In the genomic region with DNA sequence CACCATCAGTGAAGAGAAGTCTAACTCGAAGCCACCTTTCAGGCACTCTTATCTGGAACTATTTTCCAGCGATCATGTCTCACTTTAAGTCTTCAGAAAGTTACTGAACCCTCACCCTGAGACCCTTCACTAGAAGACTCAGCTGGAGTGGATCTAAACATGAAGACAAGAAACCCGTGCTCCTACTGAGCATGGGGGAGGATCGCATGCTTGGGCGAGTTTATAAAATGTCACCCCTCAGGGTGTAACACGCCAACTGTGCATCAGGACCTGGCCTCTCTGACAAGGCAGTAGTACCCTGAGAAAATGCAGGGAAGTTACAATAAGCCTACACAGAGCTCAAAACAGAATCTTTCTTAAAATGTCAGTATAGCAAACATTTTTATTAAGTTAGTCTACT, we compare ENCODE assay signal across 21 mouse cellular contexts.
DNase-seq lines count a peak whose midpoint lies in the region; ATAC-seq and TF ChIP-seq lines count a peak whose summit lies in the region.
"Had no signal": no experiment of that assay in that cellular context is flagged by ENCODE, and none has a peak within 500 bp of the region (broad histone marks: within the 10 kb centered on the region; RNA-seq: fewer than 3 reads in every experiment).

No protein-coding gene starts in this region.

- no peaks in the 10 kb centered on the region for H3K36me3 ChIP-seq in forebrain, embryonic 12.5 days (replicated peaks)
- H3K36me3 ChIP-seq in forebrain, postnatal 0 days (ENCODE audit: insufficient read depth): no peaks in the 10 kb centered on the region
- H3K36me3 ChIP-seq in kidney, embryonic 14.5 days (ENCODE audit: control insufficient read depth, insufficient read depth, low read length): no peaks in the 10 kb centered on the region
- H3K36me3 ChIP-seq: hindbrain, embryonic 12.5 days; liver, embryonic 13.5 days; midbrain, embryonic 15.5 days; neural tube, embryonic 12.5 days had no signal

- H3K4me1 ChIP-seq in forebrain, embryonic 12.5 days: peaks cover 13% of the 10 kb centered on the region
- no peaks in the 10 kb centered on the region for H3K4me1 ChIP-seq in forebrain, postnatal 0 days (ENCODE audit: insufficient read depth)
- peaks cover 15% of the 10 kb centered on the region; the same call in 1 of the 2 replicates for H3K4me1 ChIP-seq in kidney, embryonic 14.5 days (ENCODE audit: control insufficient read depth, insufficient read depth, low read length)
- H3K4me1 ChIP-seq: midbrain, embryonic 15.5 days had no signal

- no peaks in the 10 kb centered on the region for H3K27me3 ChIP-seq in forebrain, embryonic 12.5 days
- H3K27me3 ChIP-seq in forebrain, postnatal 0 days (ENCODE audit: insufficient read depth, low read length): no peaks in the 10 kb centered on the region
- no peaks in the 10 kb centered on the region for H3K27me3 ChIP-seq in kidney, embryonic 14.5 days (ENCODE audit: control insufficient read depth, insufficient read depth, low read length)
- H3K27me3 ChIP-seq: hindbrain, embryonic 12.5 days; liver, embryonic 13.5 days; midbrain, embryonic 15.5 days; neural tube, embryonic 12.5 days had no signal

- H3K4me2 ChIP-seq in forebrain, embryonic 12.5 days: no peak overlapping the region
- no peak overlapping the region for H3K4me2 ChIP-seq in forebrain, postnatal 0 days (ENCODE audit: low read depth)
- no peak overlapping the region for H3K4me2 ChIP-seq in kidney, embryonic 14.5 days (replicated peaks; ENCODE audit: low read depth, low read length)
- H3K4me2 ChIP-seq: hindbrain, embryonic 12.5 days; liver, embryonic 13.5 days; midbrain, embryonic 15.5 days; neural tube, embryonic 12.5 days had no signal

- H3K4me3 ChIP-seq in forebrain, embryonic 12.5 days (replicated peaks): no peak overlapping the region
- H3K4me3 ChIP-seq in forebrain, postnatal 0 days (ENCODE audit: low read depth, low read length): no peak overlapping the region
- H3K4me3 ChIP-seq in kidney, embryonic 14.5 days (ENCODE audit: low read length): no peak overlapping the region
- H3K4me3 ChIP-seq: erythroblast, embryonic 14.5 days; heart, adult 2 months; hindbrain, embryonic 12.5 days; left cerebral cortex, adult 2 months; liver, embryonic 13.5 days; megakaryocyte, embryonic 14.5 days; midbrain, embryonic 15.5 days; neural tube, embryonic 12.5 days had no signal

- no peak for TF ChIP-seq CTCF in forebrain, postnatal 0 days (IDR thresholded peaks at IDR 0.05; ENCODE audit: low read depth)

- 45% methylated on average over 6 of the region's 6 CpGs for WGBS in forebrain, embryonic 12.5 days
- 49% methylated on average over 6 of the region's 6 CpGs for WGBS in forebrain, postnatal 0 days
- WGBS in kidney, embryonic 14.5 days: 29% methylated on average over 6 of the region's 6 CpGs

- H3K9me3 ChIP-seq in forebrain, embryonic 12.5 days: no peaks in the 10 kb centered on the region
- H3K9me3 ChIP-seq in forebrain, postnatal 0 days (ENCODE audit: low read length): no peaks in the 10 kb centered on the region
- H3K9me3 ChIP-seq in kidney, embryonic 14.5 days (ENCODE audit: control insufficient read depth, low read length): no peaks in the 10 kb centered on the region
- H3K9me3 ChIP-seq: hindbrain, embryonic 12.5 days; liver, embryonic 13.5 days; megakaryocyte, embryonic 14.5 days; midbrain, embryonic 15.5 days; neural tube, embryonic 12.5 days had no signal

- no peak for DNase-seq in forebrain, postnatal 0 days
- no peak for DNase-seq in kidney, postnatal 25 days
- peak; percentile 28 for DNase-seq in testis, postnatal 10 days (ENCODE audit: low spot score)
- no peak for DNase-seq in testis, postnatal 14 days (ENCODE audit: low spot score)
- no peak for DNase-seq in yolk sac, embryonic 10.5 days (ENCODE audit: low spot score)
- DNase-seq: adrenal gland, postnatal 25 days; cerebellum, adult 9-10 months; gastrocnemius, postnatal 25 days; heart, adult 2 months; liver, embryonic 13.5 days; lung, adult 2 months; right cerebral cortex, postnatal 25 days had no signal

- H3K9ac ChIP-seq in forebrain, embryonic 12.5 days: no peak overlapping the region
- H3K9ac ChIP-seq in forebrain, postnatal 0 days: no peak overlapping the region
- H3K9ac ChIP-seq in kidney, embryonic 14.5 days (ENCODE audit: low read depth, low read length): no peak overlapping the region
- H3K9ac ChIP-seq: hindbrain, embryonic 12.5 days; liver, embryonic 13.5 days; midbrain, embryonic 15.5 days; neural tube, embryonic 12.5 days had no signal

- ATAC-seq in forebrain, embryonic 12.5 days (ENCODE audit: low FRiP score): no peak
- ATAC-seq in forebrain, postnatal 0 days: no peak
- peak; percentile 78; the same call in 1 of the 2 replicates for ATAC-seq in kidney, embryonic 14.5 days (ENCODE audit: low FRiP score, low TSS enrichment)
- ATAC-seq: intestine, postnatal 0 days; midbrain, embryonic 15.5 days had no signal

- H3K27ac ChIP-seq in forebrain, embryonic 12.5 days: 0 out of 2 replicates have a peak overlapping the region, but pooled peaks have one; percentile 62
- no peak overlapping the region for H3K27ac ChIP-seq in forebrain, postnatal 0 days (ENCODE audit: low read depth, low read length)
- no peak overlapping the region for H3K27ac ChIP-seq in kidney, embryonic 14.5 days (ENCODE audit: low read depth, low read length)
- H3K27ac ChIP-seq: heart, adult 2 months; hindbrain, embryonic 12.5 days; left cerebral cortex, adult 2 months; liver, embryonic 13.5 days; midbrain, embryonic 15.5 days; neural tube, embryonic 12.5 days had no signal
